Mouse (Mus musculus) bone marrow, adult 2 months (tissue): ENCODE data around the gene Borcs6.

ENCODE experiments used
- CTCF ChIP-seq: fragments of 200-500 bp; IDR thresholded peaks from 2 replicates; pipeline ENCODE4 v1.5.1; 2011; ENCODE audit warnings: low read length, control low read depth; ENCODE audit not compliant: control insufficient read depth, insufficient read depth
- POLR2A ChIP-seq: fragments of 200-500 bp; IDR thresholded peaks from 2 replicates; pipeline ENCODE4 v1.6.1; 2011; ENCODE audit warnings: low read depth, mild to moderate bottlenecking, control low read depth, low read length, borderline replicate concordance; ENCODE audit not compliant: control insufficient read depth

DNA sequence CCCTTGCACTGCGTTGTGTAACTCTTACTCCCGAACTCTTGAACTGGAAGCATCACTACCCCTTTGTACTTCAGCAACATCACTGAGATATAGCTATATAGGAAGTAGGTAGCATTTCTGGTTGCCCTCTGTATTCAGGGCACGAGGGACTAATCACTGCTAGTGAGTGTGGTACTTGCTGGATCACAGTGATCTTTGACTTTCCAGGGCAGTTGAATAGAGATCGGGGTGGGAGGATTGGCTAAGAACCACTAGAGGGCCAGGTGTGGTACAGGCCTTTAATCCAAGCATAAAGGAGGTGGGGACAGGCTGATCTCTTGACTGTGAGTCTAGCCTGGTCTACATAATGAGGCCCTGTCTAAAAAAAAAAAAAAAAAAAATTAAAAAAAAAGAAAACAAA, 33.4 kb downstream of the Borcs6 start:
- TF ChIP-seq POLR2A: no peak
- no peak for TF ChIP-seq CTCF
